Mouse (Mus musculus) gastrocnemius, adult 18-20 months (tissue): ENCODE measurements around the gene Casc3. TPM values are rescaled to one million over a fixed set of nuclear protein-coding genes. Genes with fewer than 3 reads are reported as not detected.
A peak's percentile ranks its signal among the peaks of the same experiment; 100 is the strongest.

Source experiments
- DNase-seq: peaks from one replicate; pipeline ENCODE4 v3.0.0; 2021; ENCODE audit warnings: low spot score
- total RNA-seq, 2 experiments: library from RNA; stranded (reverse); gene quantifications; 2 replicates each; pipeline ENCODE4 v1.2.3; 2021

The Casc3 gene
- total RNA-seq, 2 experiments from 2014 or later: 14.0 to 15.6 TPM

DNA sequence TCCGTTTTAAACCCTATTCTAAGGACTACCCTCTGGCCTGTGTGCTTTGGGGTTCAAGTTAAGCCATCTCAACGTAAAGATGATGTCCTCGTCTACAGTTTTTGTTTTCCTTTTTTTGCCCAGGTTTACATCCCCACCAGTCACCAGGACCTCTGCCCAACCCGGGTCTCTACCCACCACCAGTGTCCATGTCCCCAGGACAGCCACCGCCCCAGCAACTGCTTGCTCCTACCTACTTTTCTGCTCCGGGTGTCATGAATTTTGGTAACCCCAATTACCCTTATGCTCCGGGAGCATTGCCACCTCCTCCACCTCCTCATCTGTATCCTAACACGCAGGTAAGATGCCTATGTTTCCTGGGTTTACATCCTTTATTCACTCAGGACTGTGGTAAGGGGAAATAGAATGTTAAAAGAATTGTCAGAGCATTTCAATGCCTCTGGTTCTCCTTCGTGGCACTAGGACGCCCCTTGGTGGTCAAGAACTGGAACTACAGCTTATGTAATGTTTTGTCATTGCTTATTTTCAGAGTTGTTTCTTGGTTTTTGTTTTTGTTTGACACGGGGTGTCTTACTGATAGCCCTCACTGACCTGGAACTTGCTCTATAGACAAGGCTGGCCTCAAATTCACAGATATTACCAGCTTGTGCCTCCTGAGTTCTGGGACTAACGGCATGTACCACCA lies 24.5 kb downstream of the Casc3 start:
- DNase-seq: peak; percentile 42

DNA sequence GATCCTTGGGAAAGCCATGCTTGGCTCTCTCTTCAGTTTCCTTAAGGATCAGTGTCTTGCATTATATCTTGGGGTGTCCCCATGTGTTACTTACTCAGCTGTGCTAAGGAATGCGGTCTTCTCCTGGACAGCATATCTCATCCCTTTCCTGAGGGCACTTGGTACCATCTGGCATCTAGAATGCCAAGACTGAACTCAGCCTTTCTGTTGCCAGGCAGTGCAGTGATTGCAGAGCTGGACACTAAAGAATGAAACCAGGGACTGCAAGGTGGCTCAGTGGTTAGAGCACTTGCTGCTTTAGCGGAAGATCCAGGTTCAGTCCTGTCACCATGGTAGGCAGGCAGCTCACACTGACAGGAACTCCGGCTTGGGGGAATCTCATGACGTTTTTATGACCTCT lies 25.2 kb downstream of the Casc3 start:
- DNase-seq: no peak

DNA sequence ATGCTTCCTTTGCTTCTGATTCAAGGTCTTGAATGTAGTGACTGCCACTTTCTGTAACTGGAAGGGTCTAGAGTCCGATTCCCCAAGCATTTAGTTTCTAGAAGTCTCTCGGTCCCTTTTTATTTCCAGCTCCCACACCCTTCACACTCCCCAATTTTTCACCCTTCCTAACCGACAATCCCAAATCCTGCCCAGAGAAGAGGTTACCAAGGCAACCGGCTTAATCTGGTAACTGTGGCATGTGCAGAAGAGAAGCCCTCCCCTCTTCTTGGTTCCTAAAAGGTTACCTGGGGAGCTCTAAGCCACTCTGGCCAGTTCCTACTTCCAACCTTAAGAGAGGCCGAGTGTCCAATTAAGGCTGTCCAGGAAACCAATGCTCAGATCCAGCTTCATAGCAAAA lies 30.6 kb downstream of the Casc3 start:
- no peak for DNase-seq

DNA sequence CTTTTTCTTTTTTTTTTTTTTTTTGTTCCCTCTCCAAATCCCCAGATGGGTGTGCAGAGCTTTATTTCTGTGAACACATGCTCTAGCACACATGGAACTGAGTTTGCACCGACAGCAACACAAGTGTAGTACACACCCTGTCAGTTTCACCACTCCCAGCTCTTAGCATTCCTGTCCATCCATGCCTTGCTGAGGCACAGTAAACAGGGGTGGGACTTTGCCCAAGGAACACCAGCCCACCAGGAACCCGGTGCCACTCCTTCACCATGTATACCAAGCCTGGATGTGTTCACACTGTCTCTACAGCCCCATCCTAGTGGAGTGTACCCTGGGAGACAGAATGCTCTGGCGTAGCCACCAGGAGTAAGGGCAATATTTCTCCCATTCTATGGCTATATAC lies 31.0 kb downstream of the Casc3 start:
- no peak for DNase-seq

DNA sequence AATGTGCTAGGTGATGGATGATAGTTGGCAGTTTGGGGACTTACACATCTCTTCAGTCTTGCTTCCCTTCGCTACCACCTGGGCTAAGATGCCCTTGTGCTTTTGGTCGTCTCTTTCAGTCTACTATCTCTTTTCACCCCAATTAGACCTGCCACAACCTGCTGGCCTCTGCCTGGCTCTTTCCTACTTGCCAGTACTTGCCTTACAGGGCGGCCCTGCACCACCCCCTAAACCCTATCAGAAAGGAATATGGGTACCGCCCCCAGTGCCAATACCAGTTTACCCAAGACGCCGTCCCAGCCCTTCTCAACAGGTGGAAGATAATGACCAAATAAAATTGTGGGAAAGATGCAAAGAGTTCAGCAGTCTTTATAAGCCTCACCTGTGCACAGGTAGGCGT lies 31.4 kb downstream of the Casc3 start:
- DNase-seq: no peak

- peak; percentile 78 for DNase-seq
These were observed 32.0 kb downstream of the Casc3 start, which contains the start of gene Rapgefl1 for GRCm38 (mm10) chr11:98836651-98837141. Gene Rapgefl1 (plus strand): TSS chr11:98836785.

GRCm38 (mm10) chr11:98837231-98837704 lies 32.6 kb downstream of the Casc3 start:
- no peak for DNase-seq

DNA sequence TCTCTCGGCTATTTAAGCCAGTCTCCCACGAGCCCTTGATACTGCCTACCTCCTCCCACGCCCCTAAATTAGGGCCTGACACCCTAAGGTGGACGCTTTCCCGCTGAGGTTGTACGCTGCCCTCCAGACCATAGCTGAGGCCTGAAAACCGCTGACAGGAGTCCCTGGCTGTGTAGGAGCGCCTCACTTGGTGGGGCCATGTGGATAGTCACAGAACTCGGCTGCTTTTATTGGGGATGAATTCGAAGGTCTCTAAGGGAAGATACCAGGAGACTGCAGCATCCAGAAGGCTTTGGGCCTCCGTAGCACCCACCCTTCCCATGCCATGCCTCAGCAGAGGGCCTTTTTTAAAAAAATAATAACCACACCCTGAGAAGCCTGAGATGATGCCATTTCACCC lies 33.2 kb downstream of the Casc3 start:
- no peak for DNase-seq

DNA sequence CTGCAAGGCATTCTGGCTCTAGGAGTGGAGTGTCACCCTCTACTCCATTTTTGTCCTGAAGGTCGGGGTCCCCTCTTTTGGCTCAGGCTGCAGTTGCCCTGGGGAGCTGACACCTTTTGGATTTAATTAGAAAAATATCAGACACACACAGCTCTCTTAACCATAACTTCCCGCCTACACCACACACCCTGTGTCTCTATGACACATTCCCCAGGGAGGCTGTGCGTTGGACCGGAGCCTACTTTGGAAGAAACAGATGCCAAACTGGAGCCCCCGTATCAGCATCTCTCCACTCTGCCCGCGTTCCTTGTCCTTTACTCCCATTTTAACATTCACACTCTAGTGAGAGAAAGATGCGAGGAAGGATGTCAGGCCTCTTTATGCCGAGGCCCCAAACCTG lies 33.8 kb downstream of the Casc3 start:
- DNase-seq: no peak

- no peak for DNase-seq
These were observed 34.7 kb downstream of the Casc3 start for GRCm38 (mm10) chr11:98839402-98839801.

GRCm38 (mm10) chr11:98839897-98840296 lies 35.2 kb downstream of the Casc3 start:
- DNase-seq: no peak

DNA sequence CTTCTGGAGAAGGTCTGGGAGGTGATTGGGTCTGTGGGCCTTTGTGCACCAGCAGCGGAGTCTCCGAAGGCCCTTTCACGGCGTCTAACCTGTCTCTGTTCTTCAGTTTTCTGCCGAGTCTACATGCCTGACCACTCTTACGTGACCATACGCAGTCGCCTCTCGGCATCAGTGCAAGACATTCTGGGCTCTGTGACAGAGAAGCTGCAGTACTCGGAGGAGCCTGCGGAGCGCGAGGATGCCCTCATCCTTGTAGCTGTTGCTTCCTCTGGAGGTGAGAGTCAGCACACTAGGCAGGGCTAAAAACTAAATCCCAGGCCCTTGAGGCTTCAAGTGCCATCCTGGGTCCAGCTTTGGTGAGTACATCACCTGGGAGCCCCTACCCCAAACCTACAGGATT lies 41.3 kb downstream of the Casc3 start:
- no peak for DNase-seq

DNA sequence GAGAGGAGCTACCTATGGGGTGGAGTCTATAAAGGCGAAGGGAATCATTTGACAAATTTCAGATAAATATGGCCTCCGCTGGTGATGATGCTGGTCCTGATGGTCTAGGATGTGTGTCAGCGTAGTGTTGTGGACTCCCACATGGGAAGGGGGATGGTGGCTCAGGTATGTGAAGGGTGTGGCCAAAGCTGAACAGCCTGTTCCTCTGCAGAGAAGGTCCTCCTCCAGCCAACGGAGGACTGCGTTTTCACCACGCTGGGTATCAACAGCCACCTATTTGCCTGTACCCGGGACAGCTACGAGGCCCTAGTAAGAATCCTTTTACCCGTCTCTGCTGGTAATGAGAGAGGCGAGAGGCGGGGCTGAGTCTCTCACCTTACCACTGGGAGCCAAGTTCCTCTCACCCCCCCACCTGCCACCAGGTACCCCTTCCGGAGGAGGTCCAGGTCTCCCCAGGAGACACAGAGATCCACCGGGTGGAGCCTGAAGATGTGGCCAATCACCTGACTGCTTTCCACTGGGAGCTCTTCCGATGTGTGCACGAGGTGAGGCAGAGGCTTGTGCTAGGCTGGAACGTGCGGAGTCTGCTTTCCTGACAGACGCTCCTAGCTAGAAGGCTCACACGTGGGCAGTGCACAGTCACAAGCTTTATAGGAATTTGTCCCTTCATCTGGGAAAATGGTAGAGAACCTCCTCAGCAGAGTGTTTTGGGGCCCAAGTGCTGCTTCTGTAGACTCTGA lies 42.3 kb downstream of the Casc3 start:
- no peak for DNase-seq

- DNase-seq: no peak
These were observed 44.6 kb downstream of the Casc3 start for GRCm38 (mm10) chr11:98849196-98849894.

DNA sequence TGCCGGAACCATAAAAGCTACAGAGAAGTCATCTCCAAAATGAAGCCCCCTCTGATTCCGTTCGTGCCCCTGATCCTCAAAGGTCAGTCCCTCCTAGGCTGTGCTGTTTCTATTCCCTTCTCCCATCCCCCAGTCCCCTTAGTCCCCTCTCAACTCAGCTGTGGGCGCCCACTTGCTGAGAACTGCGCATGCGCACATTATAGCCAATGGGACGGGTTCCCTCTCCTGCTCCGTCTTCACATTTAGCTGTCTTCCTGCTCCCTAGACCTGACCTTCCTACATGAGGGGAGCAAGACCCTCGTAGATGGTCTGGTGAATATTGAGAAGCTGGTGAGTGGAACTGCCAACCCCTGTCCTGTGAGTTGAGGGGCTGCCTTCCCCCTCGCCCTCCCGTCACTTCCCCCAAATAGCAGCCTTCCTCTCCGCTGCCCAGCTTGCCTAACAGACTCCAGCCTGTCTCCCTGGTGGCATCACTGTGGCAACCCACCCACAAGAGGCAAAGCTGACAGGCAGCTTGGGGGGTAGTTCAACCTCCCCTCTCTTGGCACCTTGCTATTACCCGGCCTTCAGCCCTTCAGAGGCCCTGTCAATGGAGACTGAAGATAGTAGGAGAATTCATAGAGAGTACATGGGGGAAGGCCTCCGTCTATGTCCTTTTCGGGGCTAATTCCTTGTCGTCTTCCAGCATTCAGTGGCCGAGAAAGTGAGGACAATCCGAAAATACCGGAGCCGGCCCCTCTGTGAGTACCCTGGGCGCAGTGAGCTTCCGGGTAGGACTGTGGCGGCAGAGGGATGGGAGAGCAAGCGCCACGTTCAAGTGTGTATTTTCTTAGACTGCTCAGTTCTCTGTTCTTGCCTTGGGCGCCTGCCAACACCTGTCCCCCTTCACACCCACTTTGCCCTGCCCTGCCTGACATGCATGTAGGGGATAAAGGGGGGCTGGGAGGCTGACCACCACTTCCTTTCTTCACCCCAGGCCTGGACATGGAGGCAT lies 45.7 kb downstream of the Casc3 start:
- DNase-seq: no peak

DNA sequence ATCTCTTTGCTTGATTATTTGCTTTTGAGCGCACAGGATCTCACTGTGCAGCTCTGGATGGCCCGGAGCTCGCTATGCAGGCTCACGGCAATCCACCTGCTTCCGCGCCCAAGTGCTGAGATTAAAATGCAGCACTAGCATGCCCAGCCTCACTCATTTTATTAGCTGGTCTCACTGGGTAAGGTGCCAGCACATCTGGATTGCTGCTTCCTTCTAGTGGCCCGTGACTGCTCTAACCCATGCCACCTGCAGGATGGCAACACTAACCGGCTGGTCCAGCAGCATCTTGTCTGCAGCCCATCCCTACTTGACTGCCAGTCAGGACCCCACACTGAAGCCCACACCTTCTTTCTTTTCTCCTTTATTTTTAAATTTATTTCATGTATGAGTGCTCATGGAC lies 49.4 kb downstream of the Casc3 start:
- DNase-seq: no peak

- no peak for DNase-seq
These were observed 50.0 kb downstream of the Casc3 start for GRCm38 (mm10) chr11:98854659-98855058.

- peak; percentile 93 for DNase-seq
These were observed 54.3 kb downstream of the Casc3 start for GRCm38 (mm10) chr11:98858759-98859731.

DNA sequence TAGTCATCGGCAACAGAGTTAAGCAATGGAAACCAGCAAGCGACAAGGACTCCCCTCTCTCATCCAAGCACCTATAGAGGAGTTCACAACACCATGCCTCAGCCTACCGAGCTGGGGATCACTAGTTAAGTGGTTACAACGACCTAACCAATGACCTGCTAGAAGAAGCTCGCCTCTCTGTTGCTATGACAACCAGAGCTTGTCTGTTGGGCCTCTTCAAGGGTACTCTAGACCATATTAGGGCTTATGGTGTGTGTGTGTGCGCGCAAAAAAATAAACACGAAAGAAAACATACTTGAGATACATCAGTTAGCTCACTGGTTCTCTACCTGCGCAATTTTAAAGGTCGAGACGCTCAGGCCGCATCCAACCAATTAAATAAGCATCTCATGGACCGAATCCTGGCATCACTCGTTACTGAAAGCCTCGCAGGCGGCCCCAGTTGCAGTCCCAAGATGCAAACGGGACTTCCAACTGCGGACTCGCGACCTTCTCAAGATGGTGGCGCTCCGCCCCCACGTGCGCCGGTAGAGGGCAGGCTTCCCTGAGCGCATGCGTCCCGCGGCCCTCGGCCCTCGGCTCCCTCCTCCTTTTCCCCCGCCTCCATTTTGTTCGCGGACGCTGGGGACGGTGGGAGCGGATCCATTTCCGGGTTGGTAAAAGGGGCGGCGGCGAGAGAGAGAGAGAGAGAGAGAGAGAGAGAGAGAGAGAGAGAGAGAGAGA lies 58.5 kb downstream of the Casc3 start, which contains the start of gene Wipf2:
Wipf2 (plus strand) TSS at position 611 of the 723 bp plus-strand sequence.
- DNase-seq: peak; percentile 97
